Mouse (Mus musculus): ENCODE results near the gene Slc4a8. TPM values are rescaled to one million over a fixed set of nuclear protein-coding genes. Genes with fewer than 3 reads are reported as not detected.

Slc4a8 gene
- polyA plus RNA-seq, 1 experiment from 2014 or later, result 7.1 TPM

- H3K4me1 ChIP-seq (ENCODE audit: control insufficient read depth, insufficient read depth, low read length), result no peaks in the 10 kb centered on the region
- H3K9me3 ChIP-seq (ENCODE audit: control insufficient read depth, low read length), result no peaks in the 10 kb centered on the region
- 76% methylated on average over 6 of the region's 6 CpGs for WGBS
- H3K9ac ChIP-seq (ENCODE audit: low read length), result no peak overlapping the region
- H3K4me2 ChIP-seq, result no peak overlapping the region
- no peak overlapping the region for H3K27ac ChIP-seq (ENCODE audit: low read depth, low read length)
- DNase-seq (ENCODE audit: low spot score, missing footprints), result no peak
- no peak for ATAC-seq (ENCODE audit: low FRiP score)
- H3K36me3 ChIP-seq (ENCODE audit: control insufficient read depth, insufficient read depth, low read length), result no peaks in the 10 kb centered on the region
- no peak overlapping the region for H3K4me3 ChIP-seq (ENCODE audit: low read depth, low read length)
- H3K27me3 ChIP-seq (ENCODE audit: control insufficient read depth, insufficient read depth, low read length), result no peaks in the 10 kb centered on the region
Observed at GRCm38 (mm10) chr15:100722564-100722963, 39.0 kb upstream of the Slc4a8 start.

- no peaks in the 10 kb centered on the region for H3K9me3 ChIP-seq (ENCODE audit: control insufficient read depth, low read length)
- no peak for DNase-seq (ENCODE audit: low spot score, missing footprints)
- 84% methylated on average over 14 of the region's 14 CpGs for WGBS
Observed at GRCm38 (mm10) chr15:100723505-100723904, 38.0 kb upstream of the Slc4a8 start.

GRCm38 (mm10) chr15:100726721-100727120, 34.8 kb upstream of the Slc4a8 start:
- Histone ChIP-seq H3K9me3 (ENCODE audit: control insufficient read depth, low read length) (no peaks in the 10 kb centered on the region), H3K4me2 (no peak overlapping the region), H3K9ac (ENCODE audit: low read length) (no peak overlapping the region), H3K27me3 (ENCODE audit: control insufficient read depth, insufficient read depth, low read length) (peaks cover 36% of the 10 kb centered on the region), H3K4me1 (ENCODE audit: control insufficient read depth, insufficient read depth, low read length) (peaks cover 9% of the 10 kb centered on the region), H3K27ac (ENCODE audit: low read depth, low read length) (no peak overlapping the region), H3K4me3 (ENCODE audit: low read depth, low read length) (no peak overlapping the region), H3K36me3 (ENCODE audit: control insufficient read depth, insufficient read depth, low read length) (no peaks in the 10 kb centered on the region)
- DNase-seq (ENCODE audit: low spot score, missing footprints) (no peak), ATAC-seq (ENCODE audit: low FRiP score) (no peak)
- WGBS, result 89% methylated on average over 11 of the region's 11 CpGs

More at GRCm38 (mm10) chr15:100723505-100723904, 38.0 kb upstream of the Slc4a8 start:
- Histone ChIP-seq H3K36me3 (ENCODE audit: control insufficient read depth, insufficient read depth, low read length) (no peaks in the 10 kb centered on the region), H3K9ac (ENCODE audit: low read length) (no peak overlapping the region), H3K4me3 (ENCODE audit: low read depth, low read length) (no peak overlapping the region), H3K4me2 (no peak overlapping the region), H3K27me3 (ENCODE audit: control insufficient read depth, insufficient read depth, low read length) (peaks cover 9% of the 10 kb centered on the region), H3K4me1 (ENCODE audit: control insufficient read depth, insufficient read depth, low read length) (no peaks in the 10 kb centered on the region), H3K27ac (ENCODE audit: low read depth, low read length) (no peak overlapping the region)
- no peak for ATAC-seq (ENCODE audit: low FRiP score)

GRCm38 (mm10) chr15:100727834-100728233, 33.7 kb upstream of the Slc4a8 start:
- H3K27me3 ChIP-seq (ENCODE audit: control insufficient read depth, insufficient read depth, low read length), result peaks cover 36% of the 10 kb centered on the region
- H3K9ac ChIP-seq (ENCODE audit: low read length), result no peak overlapping the region
- H3K9me3 ChIP-seq (ENCODE audit: control insufficient read depth, low read length), result no peaks in the 10 kb centered on the region
- no peak for ATAC-seq (ENCODE audit: low FRiP score)
- no peak overlapping the region for H3K4me2 ChIP-seq
- peaks cover 9% of the 10 kb centered on the region for H3K4me1 ChIP-seq (ENCODE audit: control insufficient read depth, insufficient read depth, low read length)
- DNase-seq (ENCODE audit: low spot score, missing footprints), result no peak
- 86% methylated on average over 11 of the region's 11 CpGs for WGBS
- H3K27ac ChIP-seq (ENCODE audit: low read depth, low read length), result no peak overlapping the region
- H3K4me3 ChIP-seq (ENCODE audit: low read depth, low read length), result no peak overlapping the region
- no peaks in the 10 kb centered on the region for H3K36me3 ChIP-seq (ENCODE audit: control insufficient read depth, insufficient read depth, low read length)

GRCm38 (mm10) chr15:100728586-100728985, 33.0 kb upstream of the Slc4a8 start:
- peak overlapping the region; percentile 52 for H3K4me2 ChIP-seq
- no peak overlapping the region for H3K27ac ChIP-seq (ENCODE audit: low read depth, low read length)
- no peak for ATAC-seq (ENCODE audit: low FRiP score)
- peaks cover 36% of the 10 kb centered on the region for H3K27me3 ChIP-seq (ENCODE audit: control insufficient read depth, insufficient read depth, low read length)
- DNase-seq (ENCODE audit: low spot score, missing footprints), result peak; percentile 87
- peak overlapping the region; percentile 34 for H3K4me3 ChIP-seq (ENCODE audit: low read depth, low read length)
- peaks cover 9% of the 10 kb centered on the region for H3K4me1 ChIP-seq (ENCODE audit: control insufficient read depth, insufficient read depth, low read length)
- 31% methylated on average over 9 of the region's 9 CpGs for WGBS
- H3K9me3 ChIP-seq (ENCODE audit: control insufficient read depth, low read length), result no peaks in the 10 kb centered on the region
- no peaks in the 10 kb centered on the region for H3K36me3 ChIP-seq (ENCODE audit: control insufficient read depth, insufficient read depth, low read length)
- peak overlapping the region; percentile 40; the same call in 1 of the 2 replicates for H3K9ac ChIP-seq (ENCODE audit: low read length)

- Histone ChIP-seq H3K4me1 (ENCODE audit: control insufficient read depth, insufficient read depth, low read length) (peaks cover 9% of the 10 kb centered on the region), H3K4me2 (peak within 1 kb of the TSS; percentile 52), H3K27ac (ENCODE audit: low read depth, low read length) (no peak within 1 kb of the TSS), H3K27me3 (ENCODE audit: control insufficient read depth, insufficient read depth, low read length) (peaks cover 36% of the 10 kb centered on the region), H3K36me3 (ENCODE audit: control insufficient read depth, insufficient read depth, low read length) (no peaks in the 10 kb centered on the region), H3K4me3 (ENCODE audit: low read depth, low read length) (peak within 1 kb of the TSS; percentile 34), H3K9ac (ENCODE audit: low read length) (peak within 1 kb of the TSS; percentile 40), H3K9me3 (ENCODE audit: control insufficient read depth, low read length) (no peaks in the 10 kb centered on the region)
- WGBS, result 5% methylated on average over 57 of the region's 57 CpGs
- 0 out of 2 replicates have a peak, but pooled peaks have one; percentile 52 for ATAC-seq (ENCODE audit: low FRiP score)
- DNase-seq (ENCODE audit: low spot score, missing footprints), result peak; percentile 93
Observed at GRCm38 (mm10) chr15:100729281-100729985, 32.1 kb upstream of the Slc4a8 start, which contains the start of gene Galnt6. Gene Galnt6, minus strand, starts transcription at chr15:100729376.

- Histone ChIP-seq H3K4me1 (ENCODE audit: control insufficient read depth, insufficient read depth, low read length) (peaks cover 9% of the 10 kb centered on the region), H3K27me3 (ENCODE audit: control insufficient read depth, insufficient read depth, low read length) (peaks cover 36% of the 10 kb centered on the region), H3K9me3 (ENCODE audit: control insufficient read depth, low read length) (no peaks in the 10 kb centered on the region), H3K27ac (ENCODE audit: low read depth, low read length) (no peak overlapping the region), H3K4me3 (ENCODE audit: low read depth, low read length) (no peak overlapping the region), H3K4me2 (no peak overlapping the region), H3K36me3 (ENCODE audit: control insufficient read depth, insufficient read depth, low read length) (no peaks in the 10 kb centered on the region), H3K9ac (ENCODE audit: low read length) (no peak overlapping the region)
- DNase-seq (ENCODE audit: low spot score, missing footprints) (no peak), ATAC-seq (ENCODE audit: low FRiP score) (no peak)
- 49% methylated on average over 9 of the region's 9 CpGs for WGBS
Observed at GRCm38 (mm10) chr15:100731081-100731480, 30.5 kb upstream of the Slc4a8 start.

GRCm38 (mm10) chr15:100732580-100732979, 29.0 kb upstream of the Slc4a8 start:
- H3K4me2 ChIP-seq, result no peak overlapping the region
- no peaks in the 10 kb centered on the region for H3K36me3 ChIP-seq (ENCODE audit: control insufficient read depth, insufficient read depth, low read length)
- H3K4me3 ChIP-seq (ENCODE audit: low read depth, low read length), result no peak overlapping the region
- H3K27me3 ChIP-seq (ENCODE audit: control insufficient read depth, insufficient read depth, low read length), result peaks cover 36% of the 10 kb centered on the region
- H3K27ac ChIP-seq (ENCODE audit: low read depth, low read length), result no peak overlapping the region
- no peaks in the 10 kb centered on the region for H3K9me3 ChIP-seq (ENCODE audit: control insufficient read depth, low read length)
- WGBS, result 50% methylated on average over 5 of the region's 5 CpGs
- H3K9ac ChIP-seq (ENCODE audit: low read length), result no peak overlapping the region
- DNase-seq (ENCODE audit: low spot score, missing footprints) (no peak), ATAC-seq (ENCODE audit: low FRiP score) (no peak)
- H3K4me1 ChIP-seq (ENCODE audit: control insufficient read depth, insufficient read depth, low read length), result peaks cover 9% of the 10 kb centered on the region

- H3K27ac ChIP-seq (ENCODE audit: low read depth, low read length), result no peak overlapping the region
- no peak overlapping the region for H3K4me2 ChIP-seq
- no peaks in the 10 kb centered on the region for H3K4me1 ChIP-seq (ENCODE audit: control insufficient read depth, insufficient read depth, low read length)
- H3K9me3 ChIP-seq (ENCODE audit: control insufficient read depth, low read length), result no peaks in the 10 kb centered on the region
- ATAC-seq (ENCODE audit: low FRiP score) (no peak), DNase-seq (ENCODE audit: low spot score, missing footprints) (no peak)
- 89% methylated on average over 14 of the region's 15 CpGs for WGBS
- no peaks in the 10 kb centered on the region for H3K36me3 ChIP-seq (ENCODE audit: control insufficient read depth, insufficient read depth, low read length)
- H3K4me3 ChIP-seq (ENCODE audit: low read depth, low read length), result no peak overlapping the region
- no peak overlapping the region for H3K9ac ChIP-seq (ENCODE audit: low read length)
- H3K27me3 ChIP-seq (ENCODE audit: control insufficient read depth, insufficient read depth, low read length), result peaks cover 8% of the 10 kb centered on the region; the same call in 1 of the 2 replicates
Observed at GRCm38 (mm10) chr15:100735095-100735952, 26.2 kb upstream of the Slc4a8 start.

All from midbrain, embryonic 11.5 days (tissue).